Mouse (Mus musculus): Measurements from ENCODE around the gene Klf8.

- no peak for TF ChIP-seq MAFK (IDR thresholded peaks at IDR 0.05; ENCODE audit: insufficient read depth, low read depth, low read length)
- TF ChIP-seq HCFC1 (IDR thresholded peaks at IDR 0.05; ENCODE audit: borderline replicate concordance, insufficient read depth, low read length): no peak
- TF ChIP-seq CHD2 (IDR thresholded peaks at IDR 0.05; ENCODE audit: low read depth, low read length): no peak
- no peak for TF ChIP-seq ZNF384 (IDR thresholded peaks at IDR 0.05; ENCODE audit: low read depth, low read length)
Observed at GRCm38 (mm10) chrX:153439573-153439972, 202.3 kb downstream of the Klf8 start.
